Mouse (Mus musculus): ENCODE data around the gene Olfr716. TPM values are rescaled to one million over a fixed set of nuclear protein-coding genes. Genes with fewer than 3 reads are reported as not detected.
"Not testable (repeated sequence)": the region's sequence is repeated elsewhere in the genome, so short reads cannot be mapped to it uniquely, and the experiment has no call there.

The Olfr716 gene
- total RNA-seq (2015) (not detected in 2 replicates), total RNA-seq (2017) (not detected in 2 replicates)

DNA sequence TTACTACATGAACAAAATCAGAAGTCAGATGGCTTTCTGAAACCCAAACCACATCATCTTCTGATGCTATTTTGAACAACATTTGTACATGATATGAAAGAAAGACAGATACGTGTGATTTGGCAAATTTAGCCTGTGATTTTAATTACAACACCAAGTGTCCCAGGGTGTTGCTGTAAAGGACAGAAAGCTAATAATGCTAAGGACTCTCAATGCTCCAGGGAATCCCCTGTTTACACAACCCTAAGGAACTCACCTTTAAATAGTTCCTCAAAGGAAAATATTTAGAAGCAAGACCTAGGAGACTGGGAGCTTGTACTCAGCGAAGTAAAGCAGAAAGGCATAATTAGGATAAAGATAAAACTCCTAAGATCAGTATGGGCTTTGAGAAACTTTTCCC, at the start of gene Olfr716:
Gene Olfr716 (plus strand): TSS at position 301 of the 400 bp plus-strand sequence.
- ATAC-seq (replicated peaks; ENCODE audit: poor library complexity), result not testable (repeated sequence)

DNA sequence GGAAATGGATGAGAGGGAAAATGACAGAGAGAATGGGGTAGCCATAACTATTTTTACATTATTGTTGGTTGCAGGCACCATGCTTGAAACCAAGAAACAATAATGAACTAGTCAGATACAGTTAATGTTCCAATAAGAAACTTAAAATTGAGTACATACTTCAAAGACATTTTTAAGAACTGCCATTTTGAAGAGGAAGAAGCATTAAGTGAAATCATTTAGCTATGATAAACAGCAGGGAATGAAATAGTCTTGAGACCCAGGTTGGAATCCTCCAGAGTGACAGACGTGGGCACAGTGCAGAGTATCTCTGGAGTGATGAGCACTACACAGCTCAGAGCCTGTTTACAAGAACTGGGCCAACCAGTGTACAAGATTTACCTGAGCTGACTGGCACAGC, 45.2 kb upstream of the Olfr716 start, which contains the start of gene Olfr17:
Gene Olfr17 (plus strand): TSS at position 301 of the 400 bp plus-strand sequence.
- no peak for ATAC-seq (replicated peaks; ENCODE audit: poor library complexity)

DNA sequence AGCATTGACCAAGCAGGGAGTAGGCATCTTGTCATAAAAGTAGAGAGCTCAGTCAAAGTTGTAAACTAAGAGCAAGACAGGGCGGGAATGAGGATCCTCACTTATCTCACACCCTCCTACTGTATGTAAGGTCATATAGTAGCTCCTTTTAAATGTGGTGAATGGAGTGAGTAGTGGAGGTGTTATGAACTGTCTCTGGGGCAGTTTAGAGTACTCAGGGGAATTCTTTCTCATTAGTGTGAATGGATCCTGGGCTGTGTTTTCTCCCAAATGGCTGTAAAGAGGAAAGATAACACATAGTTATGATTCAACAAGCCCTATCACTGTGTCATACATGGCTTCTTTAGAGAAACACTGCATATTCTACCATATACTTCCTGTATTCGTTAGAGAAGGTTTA, 27.9 kb upstream of the Olfr716 start, which contains the start of gene Olfr715b:
Gene Olfr715b (minus strand): TSS at position 101 of the 400 bp plus-strand sequence.
- not testable (repeated sequence) for ATAC-seq (replicated peaks; ENCODE audit: poor library complexity)

DNA sequence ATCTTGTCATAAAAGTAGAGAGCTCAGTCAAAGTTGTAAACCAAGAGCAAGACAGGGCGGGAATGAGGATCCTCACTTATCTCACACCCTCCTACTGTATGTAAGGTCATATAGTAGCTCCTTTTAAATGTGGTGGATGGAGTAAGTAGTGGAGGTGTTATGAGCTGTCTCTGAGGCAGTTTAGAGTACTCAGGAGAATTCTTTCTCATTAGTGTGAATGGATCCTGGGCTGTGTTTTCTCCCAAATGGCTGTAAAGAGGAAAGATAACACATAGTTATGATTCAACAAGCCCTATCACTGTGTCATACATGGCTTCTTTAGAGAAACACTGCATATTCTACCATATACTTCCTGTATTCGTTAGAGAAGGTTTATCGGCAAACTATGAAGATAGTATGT, 7.1 kb upstream of the Olfr716 start, which contains the start of gene Olfr715:
Gene Olfr715 (minus strand): TSS at position 101 of the 400 bp plus-strand sequence.
- ATAC-seq (replicated peaks; ENCODE audit: poor library complexity), result not testable (repeated sequence)

DNA sequence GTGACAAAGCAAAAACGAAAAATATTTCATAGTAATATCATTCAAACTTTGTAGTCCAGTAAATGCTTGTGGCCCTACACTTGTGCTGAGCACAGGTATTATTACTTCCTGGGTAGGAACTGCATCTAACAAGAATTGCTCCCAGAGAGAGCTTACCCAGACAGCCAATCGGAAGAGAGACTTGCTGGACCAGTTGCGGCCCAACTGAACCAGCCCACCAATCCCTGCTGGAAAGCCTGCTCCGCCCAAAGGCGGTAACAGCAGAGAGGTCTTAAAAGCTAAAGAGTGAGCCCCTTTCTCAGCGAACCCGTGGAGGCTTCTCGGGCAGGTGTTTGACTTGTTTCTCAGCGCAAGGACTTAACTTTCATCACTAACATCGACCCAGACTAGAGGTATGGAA, 28.6 kb downstream of the Olfr716 start, which contains the start of gene Nlrp14:
Gene Nlrp14 (plus strand): TSS at position 301 of the 400 bp plus-strand sequence.
- no peak for ATAC-seq (replicated peaks; ENCODE audit: poor library complexity)

DNA sequence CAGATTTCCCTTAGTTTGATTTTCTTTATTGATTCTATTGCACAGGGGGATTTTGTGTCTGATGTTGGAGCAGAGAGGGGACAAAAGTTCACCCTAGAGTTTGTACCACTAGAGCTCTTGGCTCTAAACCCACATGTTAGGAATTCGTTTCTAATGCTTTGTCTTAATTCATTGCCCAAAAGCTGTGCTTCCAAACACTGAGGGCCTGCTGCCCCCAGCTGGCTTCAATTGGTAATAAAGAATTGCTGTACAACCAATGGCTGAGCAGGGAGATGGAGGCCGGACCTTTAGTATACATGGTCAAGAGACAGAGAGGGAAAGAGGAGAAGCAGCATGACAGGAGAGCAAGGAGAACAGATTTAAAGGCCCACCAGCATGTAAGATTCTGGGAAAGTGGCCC, 42.3 kb downstream of the Olfr716 start:
- no peak for ATAC-seq (replicated peaks; ENCODE audit: poor library complexity)

Other genes starting within 250 kb of the Olfr716 start
- not detected in 2 replicates for gene Olfr707, start 237.1 kb upstream of the Olfr716 start, total RNA-seq (2015)
- not detected in 2 replicates for gene Olfr707, start 237.1 kb upstream of the Olfr716 start, total RNA-seq (2017)
- gene Olfr1532-ps1, start 230.3 kb upstream of the Olfr716 start, total RNA-seq (2015), result not detected in 2 replicates
- gene Olfr1532-ps1, start 230.3 kb upstream of the Olfr716 start, total RNA-seq (2017), result not detected in 2 replicates
- gene Olfr709-ps1, start 206.1 kb upstream of the Olfr716 start, total RNA-seq (2015), result 0.02 TPM in 1 of 2 replicates, not detected in the other
- gene Olfr709-ps1, start 206.1 kb upstream of the Olfr716 start, total RNA-seq (2017), result not detected in 2 replicates
- gene Olfr710, start 190.0 kb upstream of the Olfr716 start, total RNA-seq (2015), result not detected in 2 replicates
- not detected in 2 replicates for gene Olfr710, start 190.0 kb upstream of the Olfr716 start, total RNA-seq (2017)
- not detected in 2 replicates for gene Olfr6, start 174.4 kb upstream of the Olfr716 start, total RNA-seq (2015)
- not detected in 2 replicates for gene Olfr6, start 174.4 kb upstream of the Olfr716 start, total RNA-seq (2017)
- gene Olfr711, start 162.9 kb upstream of the Olfr716 start, total RNA-seq (2015), result not detected in 2 replicates
- gene Olfr711, start 162.9 kb upstream of the Olfr716 start, total RNA-seq (2017), result not detected in 2 replicates
- gene Olfr2, start 132.3 kb upstream of the Olfr716 start, total RNA-seq (2015), result not detected in 2 replicates
- gene Olfr2, start 132.3 kb upstream of the Olfr716 start, total RNA-seq (2017), result not detected in 2 replicates
- not detected in 2 replicates for gene Olfr713, start 107.2 kb upstream of the Olfr716 start, total RNA-seq (2015)
- not detected in 2 replicates for gene Olfr713, start 107.2 kb upstream of the Olfr716 start, total RNA-seq (2017)
- gene Olfr714, start 67.3 kb upstream of the Olfr716 start, total RNA-seq (2015), result not detected in 2 replicates
- gene Olfr714, start 67.3 kb upstream of the Olfr716 start, total RNA-seq (2017), result not detected in 2 replicates
- not detected in 2 replicates for gene Olfr17, start 45.1 kb upstream of the Olfr716 start, total RNA-seq (2015)
- not detected in 2 replicates for gene Olfr17, start 45.1 kb upstream of the Olfr716 start, total RNA-seq (2017)
- gene Olfr715b, start 28.0 kb upstream of the Olfr716 start, total RNA-seq (2015), result not detected in 2 replicates
- gene Olfr715b, start 28.0 kb upstream of the Olfr716 start, total RNA-seq (2017), result not detected in 2 replicates
- gene Olfr715, start 7.2 kb upstream of the Olfr716 start, total RNA-seq (2015), result not detected in 2 replicates
- not detected in 2 replicates for gene Olfr715, start 7.2 kb upstream of the Olfr716 start, total RNA-seq (2017)
- gene Nlrp14, start 28.7 kb downstream of the Olfr716 start, total RNA-seq (2015), result not detected in 2 replicates
- not detected in 2 replicates for gene Nlrp14, start 28.7 kb downstream of the Olfr716 start, total RNA-seq (2017)
- not detected in 2 replicates for gene Rbmxl2, start 71.1 kb downstream of the Olfr716 start, total RNA-seq (2015)
- not detected in 2 replicates for gene Rbmxl2, start 71.1 kb downstream of the Olfr716 start, total RNA-seq (2017)
- gene Syt9, start 232.4 kb downstream of the Olfr716 start, total RNA-seq (2015), result 0.05 TPM in 1 of 2 replicates, not detected in the other
- gene Syt9, start 232.4 kb downstream of the Olfr716 start, total RNA-seq (2017), result 0.07 TPM in 1 of 2 replicates, not detected in the other

Measured in megakaryocyte progenitor cell, adult 5-6 weeks (primary cell).